Mouse (Mus musculus) thymus, postnatal 10 days (tissue): ENCODE data around the gene Rab20.
"Not testable (repeated sequence)": the region's sequence is repeated elsewhere in the genome, so short reads cannot be mapped to it uniquely, and the experiment has no call there.

Source experiments
- DNase-seq, 2 experiments: peaks; one replicate each; pipeline ENCODE4 v3.0.0; 2021; ENCODE audit warnings: low spot score in 2 of 2

Rab20 gene

GRCm38 (mm10) chr8:11477811-11478761 is at the start of gene Rab20:
Rab20 (minus strand) TSS chr8:11478710.
- no peak for DNase-seq

- DNase-seq: no peak
Observed at GRCm38 (mm10) chr8:11523331-11523730, 44.8 kb upstream of the Rab20 start.

GRCm38 (mm10) chr8:11518676-11519075 is 40.2 kb upstream of the Rab20 start:
- DNase-seq: no peak

DNA sequence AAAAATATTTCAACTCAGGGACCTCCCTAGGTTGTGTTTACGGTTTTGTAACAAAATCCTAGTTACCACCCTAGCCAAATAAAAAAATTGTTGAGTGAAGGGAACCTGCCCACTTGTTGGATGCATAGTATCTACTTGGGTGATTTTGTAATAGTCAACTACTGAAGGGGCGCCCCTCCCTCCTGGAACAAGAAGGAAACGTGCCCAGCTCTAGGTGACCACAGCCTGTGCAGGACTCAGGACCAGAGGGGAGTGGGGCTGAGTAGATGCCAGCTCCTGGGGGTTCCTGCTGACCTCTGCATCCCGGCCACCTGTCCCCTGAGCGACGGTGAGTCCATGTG is 39.5 kb upstream of the Rab20 start:
- DNase-seq: no peak

DNA sequence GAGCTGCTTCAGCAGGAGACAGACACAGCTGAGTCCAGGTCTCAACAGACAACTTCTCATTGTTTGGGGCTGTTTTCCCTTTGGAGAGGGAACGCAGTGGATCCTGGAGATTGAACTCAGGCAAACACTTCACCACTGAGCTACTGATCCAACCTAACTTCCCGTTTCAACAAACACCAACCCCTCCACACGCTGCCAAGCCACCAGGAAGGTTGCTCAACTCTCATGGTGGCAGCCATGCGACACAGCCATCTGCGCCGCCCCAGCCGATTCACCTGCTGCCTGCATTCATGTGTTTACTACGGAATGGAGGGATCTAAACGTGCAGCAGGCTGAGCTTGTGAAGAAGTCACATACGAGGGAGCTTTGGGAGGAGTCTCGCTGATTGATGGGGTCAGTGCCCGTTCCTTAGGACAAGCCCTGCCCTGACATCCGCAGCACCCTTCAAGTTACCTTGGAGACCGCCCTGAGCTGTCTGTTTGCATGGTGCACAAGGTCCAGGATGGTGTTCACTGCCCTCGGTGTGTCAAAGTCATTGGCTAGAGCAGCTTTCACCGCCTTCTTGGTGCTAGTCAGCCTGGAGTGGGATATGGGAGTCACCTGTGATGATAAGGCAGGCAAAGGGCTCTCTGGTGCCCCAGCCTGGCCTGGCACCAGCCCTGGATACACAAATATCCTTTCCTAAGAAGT is 39.0 kb upstream of the Rab20 start:
- DNase-seq: no peak

DNA sequence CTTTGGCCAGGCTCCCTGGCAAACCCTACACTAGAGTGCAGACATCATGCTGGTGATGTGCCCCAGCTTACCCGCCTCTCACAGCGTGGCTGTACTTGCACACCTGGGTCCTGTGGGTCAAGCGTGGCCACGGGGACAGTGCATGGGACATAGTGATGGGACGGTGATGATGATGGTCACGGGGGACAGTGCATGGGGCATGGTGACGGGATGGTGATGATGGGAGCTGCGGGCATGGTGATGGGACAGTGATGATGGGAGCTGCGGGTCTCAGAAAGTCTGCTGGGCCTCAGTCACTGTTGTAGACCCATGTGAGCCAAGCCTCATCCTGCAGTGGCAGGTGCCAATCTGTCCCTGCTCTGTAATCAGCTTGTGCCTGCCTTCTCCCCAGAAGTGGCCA is 37.8 kb upstream of the Rab20 start:
- no peak for DNase-seq

DNA sequence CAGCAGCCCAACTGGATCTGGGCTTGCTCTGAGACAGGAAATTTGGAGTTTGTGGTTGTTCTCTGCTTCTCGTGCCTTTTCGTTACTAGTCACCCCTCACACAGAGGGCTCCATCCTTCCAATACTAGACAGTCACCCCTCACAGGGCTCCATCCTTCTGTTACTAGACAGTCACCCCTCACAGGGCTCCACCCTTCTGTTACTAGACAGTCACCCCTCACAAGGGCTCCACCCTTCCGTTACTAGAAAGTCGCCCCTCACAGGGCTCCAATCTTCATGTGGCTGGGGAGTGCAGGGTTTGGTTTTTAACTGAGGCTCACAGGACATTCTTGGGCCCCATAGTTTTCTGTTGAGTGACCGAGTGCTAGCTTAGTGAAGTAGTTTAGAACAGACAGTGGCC is 34.7 kb upstream of the Rab20 start:
- DNase-seq: no peak

DNA sequence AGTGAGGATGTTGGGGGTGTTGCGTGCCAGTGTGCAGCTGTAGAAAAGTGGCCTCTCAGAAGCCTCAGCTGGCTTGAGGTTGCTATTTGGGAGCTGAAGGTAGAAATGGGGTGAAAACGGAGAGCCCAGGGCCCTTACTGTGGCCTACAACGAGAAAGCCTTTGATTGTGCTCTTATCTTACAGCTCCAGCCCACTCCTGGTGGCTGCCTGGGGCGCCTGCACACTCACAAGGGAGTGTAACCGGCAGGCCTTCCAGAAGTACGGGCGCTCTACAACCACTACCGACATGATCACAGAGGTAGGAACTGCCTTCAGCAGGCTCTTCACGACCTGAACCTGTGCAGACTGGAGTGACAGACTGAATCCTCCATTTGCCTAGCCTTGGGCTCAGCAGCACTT is 34.2 kb upstream of the Rab20 start:
- no peak for DNase-seq

GRCm38 (mm10) chr8:11510971-11511370 is 32.5 kb upstream of the Rab20 start:
- DNase-seq: no peak

DNA sequence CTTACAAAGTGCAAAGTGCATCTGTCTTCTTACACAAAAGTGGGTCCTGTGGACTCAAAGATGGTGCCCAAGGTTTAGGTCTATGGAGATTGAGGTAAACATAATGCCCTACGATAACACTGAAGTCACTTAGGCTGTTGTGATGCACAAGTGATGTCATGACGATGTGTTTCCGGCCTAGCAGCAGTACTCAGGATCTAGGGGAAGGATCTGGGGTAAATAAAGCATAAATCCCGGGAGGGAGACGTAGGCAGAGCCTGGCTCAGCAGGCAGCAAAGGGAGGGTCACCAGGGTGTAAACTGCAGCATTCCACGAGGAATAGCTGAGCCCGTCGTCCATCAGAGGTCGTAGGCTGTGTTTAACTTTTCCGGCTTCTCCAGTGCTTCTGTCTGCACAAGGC is 30.4 kb upstream of the Rab20 start:
- DNase-seq: no peak

- DNase-seq: peak; percentile 64 to 83
Observed at GRCm38 (mm10) chr8:11506802-11507201, 28.3 kb upstream of the Rab20 start.

DNA sequence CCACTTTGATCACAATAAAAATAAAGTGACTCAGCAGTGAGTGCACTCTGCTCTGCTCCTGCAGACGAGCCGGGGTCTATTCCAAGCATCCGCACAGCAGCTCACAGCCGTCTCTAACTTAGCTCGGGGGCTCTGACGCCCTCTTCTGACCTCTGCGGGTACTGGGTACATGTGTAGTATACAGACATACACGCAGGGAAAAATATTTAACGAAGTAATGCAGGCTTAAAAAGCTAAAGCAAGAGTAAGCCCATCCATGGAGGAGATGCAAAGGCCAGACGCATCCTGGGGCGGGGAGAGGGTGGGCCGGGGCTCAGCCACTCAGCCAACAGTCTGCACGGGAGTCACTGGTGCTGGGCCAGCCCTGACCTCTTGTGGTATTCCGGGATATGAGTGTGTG is 27.6 kb upstream of the Rab20 start:
- no peak for DNase-seq

- DNase-seq: no peak
Observed at GRCm38 (mm10) chr8:11503476-11504232, 25.1 kb upstream of the Rab20 start.

DNA sequence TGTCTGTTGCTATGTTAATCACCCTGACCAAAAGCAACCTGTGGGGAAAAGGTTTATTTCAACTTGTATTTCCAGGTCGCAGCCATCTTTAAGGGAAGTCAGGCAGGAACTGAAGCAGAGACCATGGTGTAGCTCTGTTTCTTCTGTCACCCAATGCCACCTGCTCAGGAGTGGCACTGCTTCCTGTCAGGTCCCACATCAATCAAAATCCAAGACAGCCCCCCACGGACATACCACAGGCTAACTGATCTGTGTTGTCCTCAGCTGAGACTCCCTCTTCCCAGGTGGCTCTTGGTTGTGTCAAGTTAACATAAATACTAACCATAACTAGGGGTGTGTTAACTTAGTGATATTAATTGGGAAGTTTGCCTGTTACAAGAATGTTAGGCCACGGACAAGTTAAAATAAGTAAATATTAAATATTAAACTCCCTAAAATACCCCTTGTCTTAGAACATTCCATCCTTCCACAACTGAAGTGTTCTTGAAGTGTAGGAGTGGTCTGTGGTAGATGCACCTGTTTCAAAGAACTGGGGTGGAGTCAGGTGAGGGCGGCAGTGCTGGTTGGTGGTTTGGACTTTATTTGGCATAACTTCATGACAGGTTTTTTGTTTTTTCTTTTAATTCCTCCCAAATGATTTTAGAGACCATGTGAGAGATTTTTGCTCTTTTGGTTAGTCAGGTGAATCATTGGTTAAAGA is 20.4 kb upstream of the Rab20 start:
- peak; percentile 30 to 34 for DNase-seq

DNA sequence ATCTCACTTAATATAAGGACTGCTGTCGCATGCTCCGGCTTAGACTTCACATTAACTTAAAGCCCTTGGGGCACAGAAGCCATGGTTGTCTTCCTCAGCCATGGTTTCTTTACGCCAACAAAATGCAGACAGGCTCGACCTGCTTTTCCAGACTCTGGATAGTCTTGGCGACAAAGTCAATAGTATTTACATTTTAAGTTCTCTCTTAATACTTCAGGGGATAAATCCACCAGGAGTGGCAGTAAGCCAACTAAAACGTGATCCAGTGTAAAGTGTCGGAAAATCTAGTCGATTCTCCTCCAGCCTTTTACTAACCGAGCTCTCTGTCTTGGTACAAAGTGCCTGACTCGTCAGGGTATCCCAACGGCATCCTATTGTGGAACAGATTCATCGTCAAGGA is 19.8 kb upstream of the Rab20 start:
- no peak for DNase-seq

- peak; percentile 77 to 82 for DNase-seq
Observed at GRCm38 (mm10) chr8:11497017-11497990, 18.8 kb upstream of the Rab20 start, which contains the start of gene Naxd. Naxd (plus strand) TSS chr8:11497506.

- not testable (repeated sequence) for DNase-seq
Observed at GRCm38 (mm10) chr8:11492340-11492739, 13.8 kb upstream of the Rab20 start.

DNA sequence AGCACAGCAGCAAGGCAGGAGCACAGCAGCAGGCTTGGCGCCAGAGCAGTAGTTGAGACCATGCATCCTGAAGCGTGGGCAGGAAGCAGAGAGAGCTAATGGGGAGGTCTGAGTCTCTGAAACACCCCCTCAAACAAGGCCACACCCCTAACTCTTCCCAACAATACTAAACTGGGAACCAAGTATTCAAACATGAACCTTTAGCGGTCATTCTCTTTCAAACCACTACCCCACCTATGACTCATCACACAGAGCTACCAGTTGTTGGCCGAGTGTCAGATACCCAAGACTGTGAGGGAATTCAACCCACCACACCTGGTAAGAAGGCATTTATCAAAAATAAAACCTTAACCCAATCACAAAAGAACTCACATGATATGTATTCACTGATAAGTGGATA is 8.7 kb upstream of the Rab20 start:
- DNase-seq: no peak

GRCm38 (mm10) chr8:11486142-11486541 is 7.6 kb upstream of the Rab20 start:
- peak in 1 of 2 experiments; percentile 76 for DNase-seq

- no peak for DNase-seq
Observed at GRCm38 (mm10) chr8:11482537-11482936, 4.0 kb upstream of the Rab20 start.
